Mouse (Mus musculus): ENCODE measurements around the gene Spsb1.

Spsb1 gene

DNA sequence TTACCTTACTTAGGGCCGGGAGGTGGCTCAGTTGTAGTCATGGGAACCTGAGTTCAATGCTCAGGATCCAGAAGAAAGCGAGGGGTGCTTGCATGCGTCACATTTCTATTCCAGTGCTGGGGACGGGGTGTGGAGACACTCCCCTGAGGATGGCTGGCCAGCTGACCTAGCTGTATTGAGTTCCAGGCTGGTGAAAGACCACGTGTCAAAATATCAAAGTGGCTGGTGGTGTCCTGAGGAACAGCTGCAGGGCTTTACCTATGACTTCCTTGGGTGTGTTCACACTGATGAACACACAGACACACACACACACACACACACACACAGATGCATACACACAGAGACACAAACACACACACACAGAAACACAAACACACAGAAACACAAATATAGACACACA is 73.9 kb downstream of the Spsb1 start:
- DNase-seq = no peak

GRCm38 (mm10) chr4:149879980-149880379 is 74.9 kb downstream of the Spsb1 start:
- no peak for DNase-seq

DNA sequence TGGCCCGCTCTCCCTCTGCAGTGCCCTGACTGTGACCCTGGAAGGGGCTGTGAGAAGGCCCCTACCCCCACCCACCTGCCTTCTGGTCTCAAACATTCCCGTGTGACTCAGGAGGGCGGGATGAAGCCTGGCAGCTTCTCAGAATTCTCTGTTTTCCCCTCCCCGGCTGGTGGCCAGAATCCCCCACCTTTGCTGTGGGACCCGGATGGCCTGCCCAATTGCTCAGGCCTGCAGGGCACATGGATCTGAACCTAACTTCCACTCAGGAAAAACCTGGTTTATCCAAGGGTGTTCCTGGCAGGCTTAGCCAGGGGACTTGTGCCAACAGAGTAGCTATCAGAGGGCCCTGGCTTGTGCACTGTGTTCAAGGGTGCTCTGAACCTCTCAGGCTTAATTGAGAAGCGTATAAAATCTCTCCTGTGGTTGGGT is 76.8 kb downstream of the Spsb1 start:
- no peak for DNase-seq

GRCm38 (mm10) chr4:149877202-149877601 is 77.6 kb downstream of the Spsb1 start:
- no peak for DNase-seq

GRCm38 (mm10) chr4:149876761-149877160 is 78.1 kb downstream of the Spsb1 start:
- no peak for DNase-seq

- DNase-seq = peak; percentile 77
These were observed 78.8 kb downstream of the Spsb1 start for GRCm38 (mm10) chr4:149875986-149876501.

DNA sequence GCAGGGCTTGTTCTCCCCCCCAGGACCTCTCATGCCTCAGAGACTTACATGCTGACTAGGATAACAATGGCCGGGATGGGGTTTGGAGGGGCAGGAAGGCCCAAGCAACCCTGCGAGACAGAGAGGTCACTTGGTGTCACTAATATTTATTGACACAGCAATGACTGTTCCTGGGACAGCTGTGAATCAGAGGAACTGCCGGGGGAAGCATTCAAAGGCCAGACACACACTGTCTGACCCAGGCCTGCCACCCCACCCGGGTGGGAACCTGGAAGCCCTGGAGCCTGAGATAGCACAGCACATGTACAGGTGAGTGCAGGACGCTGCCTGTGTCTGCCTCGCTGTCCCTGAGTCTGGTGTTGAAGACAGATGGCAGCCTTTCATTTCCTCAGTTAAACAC is 79.5 kb downstream of the Spsb1 start:
- no peak for DNase-seq

GRCm38 (mm10) chr4:149872236-149872635 is 82.6 kb downstream of the Spsb1 start:
- DNase-seq = no peak

DNA sequence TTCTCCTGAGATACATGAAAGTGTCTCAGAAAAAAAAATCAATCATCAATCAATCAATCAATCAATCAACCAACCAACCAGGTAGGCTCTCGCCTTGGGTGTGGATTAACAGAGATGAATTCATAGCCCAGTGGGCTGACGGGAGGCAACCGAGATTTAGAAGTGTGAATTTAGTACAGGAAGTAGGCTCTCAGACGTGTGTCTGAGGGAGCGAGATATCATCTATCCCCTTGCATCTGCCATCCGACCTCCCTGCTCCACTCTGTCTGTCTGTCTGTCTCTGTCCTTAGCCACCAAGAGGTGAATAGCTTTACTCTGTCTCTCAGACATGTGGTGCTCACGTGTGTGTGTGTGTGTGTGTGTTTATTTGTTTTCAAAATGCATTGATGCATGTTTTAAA is 83.3 kb downstream of the Spsb1 start:
- DNase-seq = no peak

DNA sequence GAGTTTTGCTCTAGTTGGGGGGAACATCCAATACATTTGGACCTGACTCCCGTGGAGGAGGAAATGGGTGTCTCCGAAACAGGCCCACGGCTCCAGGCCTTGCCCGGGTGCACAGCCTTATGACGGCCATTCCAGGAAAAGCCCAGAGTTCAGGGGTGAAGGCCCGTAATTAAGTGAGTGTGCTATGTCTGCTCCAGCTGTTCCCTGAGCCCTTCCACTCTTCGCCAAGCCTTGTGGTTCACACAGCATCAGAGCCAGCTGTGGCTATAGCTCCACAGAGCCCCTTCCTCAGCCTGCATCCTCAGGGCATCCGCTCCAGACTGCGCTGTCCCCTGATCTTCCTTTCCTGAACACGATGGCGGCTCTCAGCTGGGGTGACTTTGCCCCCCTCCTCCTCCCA is 83.8 kb downstream of the Spsb1 start:
- no peak for DNase-seq

GRCm38 (mm10) chr4:149870412-149870811 is 84.4 kb downstream of the Spsb1 start:
- DNase-seq = no peak

DNA sequence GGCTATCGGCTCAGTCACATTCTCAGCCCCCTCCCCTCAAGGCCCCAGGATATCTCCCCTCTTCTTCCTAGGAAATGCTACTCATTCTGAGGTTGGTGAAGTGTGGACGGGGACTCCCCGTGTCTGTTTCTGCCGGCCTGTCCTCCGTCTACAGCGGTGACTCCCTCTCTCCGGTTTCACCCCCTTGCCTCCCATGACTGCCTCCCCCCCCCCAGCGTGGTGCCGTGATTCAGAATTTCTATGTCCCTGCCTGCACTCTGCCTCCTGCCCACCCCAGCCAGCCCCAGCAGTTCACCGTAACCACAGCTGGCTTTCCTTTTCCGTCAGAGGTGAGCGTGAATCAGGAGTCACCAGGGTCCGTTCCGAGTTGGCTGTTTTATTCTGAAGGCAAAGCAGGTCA is 86.1 kb downstream of the Spsb1 start:
- DNase-seq = no peak

- DNase-seq = no peak
These were observed 86.8 kb downstream of the Spsb1 start for GRCm38 (mm10) chr4:149868009-149868408.

DNA sequence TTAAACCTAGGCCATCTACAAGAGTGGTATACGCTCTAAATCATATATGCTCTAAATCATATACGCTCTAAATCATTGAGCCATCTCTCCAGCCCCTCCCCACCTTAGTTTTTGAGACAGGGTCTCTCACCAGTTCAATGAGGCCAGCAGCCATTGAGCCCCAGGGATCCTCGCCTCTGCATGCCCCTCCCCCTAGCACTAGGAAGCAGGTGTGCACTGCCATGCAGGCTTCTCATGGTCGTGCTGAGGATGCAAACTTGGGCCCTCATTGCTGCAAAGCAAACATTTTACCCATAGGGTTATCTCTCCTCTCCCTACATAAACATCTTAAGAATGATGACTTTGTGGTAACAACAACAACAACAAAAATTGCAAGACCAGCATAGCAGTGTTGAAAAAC is 87.5 kb downstream of the Spsb1 start:
- no peak for DNase-seq

- no peak for DNase-seq
These were observed 90.4 kb downstream of the Spsb1 start for GRCm38 (mm10) chr4:149864395-149864794.

GRCm38 (mm10) chr4:149863522-149863921 is 91.3 kb downstream of the Spsb1 start:
- DNase-seq = no peak

DNA sequence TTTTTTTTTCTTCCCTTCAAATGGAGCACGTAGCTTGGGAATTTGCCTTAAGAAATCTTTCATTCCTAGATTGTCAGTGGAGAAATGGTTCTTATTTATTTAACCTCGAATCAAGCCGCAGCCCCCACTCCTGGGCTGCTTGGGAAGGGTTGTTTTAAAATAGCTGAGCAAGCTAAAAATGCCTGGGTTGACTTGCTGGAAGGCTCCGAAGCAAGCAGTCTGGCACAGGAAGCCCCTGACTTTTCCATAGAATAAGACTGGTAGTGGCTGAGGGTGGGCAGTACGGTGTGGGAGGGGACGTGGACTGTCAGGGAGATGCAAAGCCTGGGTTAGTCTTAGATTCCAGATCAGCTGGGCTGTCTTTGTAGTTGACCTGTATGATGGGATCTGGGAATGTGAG is 94.5 kb downstream of the Spsb1 start:
- DNase-seq = no peak

DNA sequence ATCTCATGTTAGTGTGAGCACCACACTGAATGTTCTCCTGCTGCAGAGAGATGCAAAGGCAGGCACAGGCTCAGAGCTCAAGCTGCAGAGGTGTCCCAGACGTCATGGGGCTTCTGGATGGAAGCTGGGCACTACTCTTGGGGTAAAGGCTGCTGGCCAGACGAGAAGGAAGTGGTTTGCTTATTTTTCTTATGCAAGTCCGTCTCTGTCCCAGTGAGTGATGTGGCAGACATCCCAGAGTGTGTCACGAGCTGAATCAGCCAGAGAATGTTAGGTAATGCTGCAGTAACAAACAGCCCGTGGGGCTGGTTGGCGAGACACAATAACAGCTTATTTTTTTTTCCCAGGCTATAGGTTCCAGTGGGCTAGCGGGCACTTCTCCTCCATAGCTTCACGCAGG is 96.3 kb downstream of the Spsb1 start:
- DNase-seq = no peak

DNA sequence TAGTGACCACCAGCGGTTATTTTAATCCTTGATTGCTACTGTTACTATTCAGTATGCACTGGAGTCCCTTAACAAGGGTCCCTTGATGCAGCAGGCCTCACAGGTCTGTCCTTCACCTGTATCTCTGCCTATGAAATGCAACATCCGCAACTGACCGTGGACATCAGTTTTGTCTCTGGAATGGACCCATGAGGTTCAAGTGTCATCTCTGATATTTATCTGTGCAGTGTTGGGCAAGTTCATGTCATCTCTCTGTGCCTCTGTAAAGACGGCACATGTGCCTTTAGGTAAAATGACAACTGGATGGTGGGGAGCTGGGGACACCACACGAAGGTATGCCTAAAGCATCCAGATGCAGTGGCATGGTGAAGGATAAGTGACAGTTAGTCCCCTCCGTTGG is 96.7 kb downstream of the Spsb1 start:
- DNase-seq = no peak

- no peak for DNase-seq
These were observed 97.2 kb downstream of the Spsb1 start for GRCm38 (mm10) chr4:149857688-149858087.

- DNase-seq = no peak
These were observed 98.7 kb downstream of the Spsb1 start for GRCm38 (mm10) chr4:149855892-149856807.

DNA sequence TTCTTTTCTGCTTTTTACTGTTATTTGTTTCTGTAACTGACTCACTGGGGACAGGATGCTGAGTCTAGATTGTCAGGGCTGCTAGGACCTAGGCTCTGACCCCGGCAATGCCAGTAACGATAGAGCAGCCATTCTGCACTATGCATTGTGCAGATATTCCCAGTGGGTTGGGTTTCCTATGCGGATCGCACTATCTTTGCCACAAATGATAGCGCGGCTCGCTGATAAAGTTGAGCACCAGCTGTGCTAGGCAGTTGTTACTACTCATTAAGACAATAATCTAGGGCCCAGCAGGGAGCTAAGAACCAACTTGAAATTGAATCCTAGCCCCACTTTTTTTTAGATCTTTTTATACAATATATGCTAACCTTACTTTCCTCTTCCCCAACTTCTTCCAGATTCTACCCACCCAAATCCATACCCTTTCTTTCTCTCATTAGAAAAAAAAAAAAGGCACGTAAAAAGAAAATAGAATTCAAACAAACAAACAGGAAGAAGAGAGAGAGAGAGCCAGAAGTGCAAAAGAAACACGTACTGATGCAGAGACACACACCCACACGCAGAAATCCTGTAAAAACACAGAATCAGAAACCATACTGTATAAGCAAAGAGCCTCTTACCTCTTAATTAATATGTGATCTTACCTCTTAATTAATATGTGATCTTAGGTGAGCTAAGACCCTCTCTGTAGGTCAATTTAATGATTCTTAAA is 99.5 kb downstream of the Spsb1 start:
- DNase-seq = no peak

DNA sequence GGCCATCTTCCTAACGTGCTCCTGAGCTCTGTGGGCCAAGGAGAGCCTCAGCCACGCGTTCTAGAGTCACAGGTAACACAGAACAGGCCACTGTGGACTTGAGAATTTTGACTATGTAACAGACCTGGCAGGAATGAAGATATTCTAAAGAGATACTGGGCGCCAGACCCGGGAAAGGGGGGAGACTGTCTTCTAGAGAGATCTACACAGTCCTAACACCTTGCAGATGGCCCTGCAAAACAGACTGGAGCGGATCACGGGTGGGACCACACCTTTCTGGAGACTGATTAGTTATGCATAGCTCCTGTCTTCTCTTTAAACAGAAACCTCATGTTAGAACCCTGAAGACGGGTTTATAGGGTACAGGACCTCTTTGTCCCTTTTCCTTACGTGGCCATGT is 100.1 kb downstream of the Spsb1 start:
- no peak for DNase-seq

DNA sequence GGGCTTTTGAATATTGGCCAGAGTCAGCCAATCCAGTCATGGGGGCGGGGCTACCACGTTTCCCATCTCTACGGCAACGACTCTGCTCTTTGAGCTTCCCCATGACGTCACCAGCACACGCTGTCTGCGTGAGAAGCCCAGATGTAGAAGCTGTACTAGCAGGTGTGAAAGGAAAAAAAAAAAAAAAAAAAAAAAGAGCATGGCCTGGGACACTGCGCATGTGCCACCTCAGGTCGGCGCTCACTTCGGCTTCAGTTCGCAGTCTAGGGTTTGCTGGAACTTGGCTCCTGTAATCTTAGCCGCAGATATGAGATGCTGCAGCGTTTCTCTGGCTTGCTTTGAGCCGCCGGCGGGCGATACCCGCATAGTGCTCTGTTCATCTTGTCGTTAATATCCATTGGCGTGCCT is 100.5 kb downstream of the Spsb1 start:
- peak; percentile 26 for DNase-seq

Data from cerebellum, adult 9-10 months (tissue).